Mouse (Mus musculus) forebrain, embryonic 16.5 days (tissue): ENCODE data around the gene Olfr457. TPM values are rescaled to one million over a fixed set of nuclear protein-coding genes. Genes with fewer than 3 reads are reported as not detected.

Source experiments
- ATAC-seq: fragments of 200-750 bp; cut with Nextera tagmentation; 2 replicates; pipeline ENCODE4 v1.8.0; 2017; ENCODE audit warnings: mild to moderate bottlenecking, moderate library complexity
- H3K27ac ChIP-seq: fragments of 300-500 bp; sonication (generic); 2 replicates; pipeline ENCODE4 v1.5.1; 2014; ENCODE audit warnings: low read length, control low read depth
- H3K27me3 ChIP-seq: fragments of 300-500 bp; sonication (generic); replicated peaks from 2 replicates; pipeline ENCODE4 v1.6.1; 2014; ENCODE audit warnings: low read length; ENCODE audit not compliant: control insufficient read depth, insufficient read depth
- H3K36me3 ChIP-seq: fragments of 300-500 bp; sonication (generic); 2 replicates; pipeline ENCODE4 v1.6.1; 2014; ENCODE audit not compliant: control insufficient read depth, insufficient read depth
- H3K4me1 ChIP-seq: fragments of 300-500 bp; sonication (generic); replicated peaks from 2 replicates; pipeline ENCODE4 v1.6.1; 2014; ENCODE audit warnings: low read length; ENCODE audit not compliant: control insufficient read depth, insufficient read depth
- H3K4me2 ChIP-seq: fragments of 300-500 bp; sonication (generic); 2 replicates; pipeline ENCODE4 v1.6.1; 2014; ENCODE audit warnings: mild to moderate bottlenecking, low read length, control low read depth
- H3K4me3 ChIP-seq: fragments of 300-500 bp; sonication (generic); replicated peaks from 2 replicates; pipeline ENCODE4 v1.5.1; 2014; ENCODE audit warnings: mild to moderate bottlenecking, low read length, control low read depth
- H3K9ac ChIP-seq: fragments of 300-500 bp; sonication (generic); replicated peaks from 2 replicates; pipeline ENCODE4 v1.6.1; 2014; ENCODE audit warnings: low read depth, low read length, control low read depth
- H3K9me3 ChIP-seq: fragments of 300-500 bp; sonication (generic); 2 replicates; pipeline ENCODE4 v1.6.1; 2016; ENCODE audit warnings: low read length; ENCODE audit not compliant: control insufficient read depth
- WGBS: fragments of 180-500 bp; shearing (Covaris S2); extraction: QIAGEN DNeasy Blood & Tissue Kit; methylation state at CpG from one replicate; pipeline ENCODE4 v1.1.7; 2014; 5-methylcytosine and 5-hydroxymethylcytosine counted together
- polyA plus RNA-seq: library from polyadenylated mRNA; unstranded; fragments of >200 nt; fragmentation: Nextera tagmentation; extraction: Ambion mirVana; gene quantifications from 2 replicates; pipeline ENCODE4 v1.2.1, GENCODE M21; 2015

Olfr457 gene
- polyA plus RNA-seq, 1 experiment from 2014 or later = not detected

DNA sequence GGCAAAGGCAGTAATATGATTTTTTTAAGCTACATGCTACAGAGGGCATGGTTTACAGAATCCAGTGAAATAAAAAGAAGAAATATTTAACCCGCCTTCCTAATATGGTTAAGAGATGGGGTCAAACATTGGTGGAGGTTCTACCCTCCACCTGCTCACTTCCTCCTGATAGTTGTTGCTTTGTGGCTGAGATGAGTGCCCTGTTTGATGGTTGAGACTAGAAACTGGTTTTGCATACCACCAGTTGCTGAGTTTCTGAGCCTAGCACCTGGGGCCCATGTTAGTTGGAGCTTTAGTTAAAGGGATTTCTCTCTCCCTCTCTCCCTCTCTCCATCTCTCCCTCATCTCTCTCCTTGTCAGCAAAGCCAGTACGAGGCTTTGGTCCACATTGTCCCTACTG lies 28.8 kb downstream of the Olfr457 start:
- ATAC-seq = no peak
- Histone ChIP-seq H3K27ac (no peak overlapping the region), H3K4me1 (no peaks in the 10 kb centered on the region), H3K4me3 (no peak overlapping the region), H3K4me2 (no peak overlapping the region), H3K9ac (no peak overlapping the region), H3K9me3 (no peaks in the 10 kb centered on the region), H3K27me3 (no peaks in the 10 kb centered on the region), H3K36me3 (no peaks in the 10 kb centered on the region)
- whole genome bisulfite sequencing = 83% methylated on average over 2 of the region's 2 CpGs

DNA sequence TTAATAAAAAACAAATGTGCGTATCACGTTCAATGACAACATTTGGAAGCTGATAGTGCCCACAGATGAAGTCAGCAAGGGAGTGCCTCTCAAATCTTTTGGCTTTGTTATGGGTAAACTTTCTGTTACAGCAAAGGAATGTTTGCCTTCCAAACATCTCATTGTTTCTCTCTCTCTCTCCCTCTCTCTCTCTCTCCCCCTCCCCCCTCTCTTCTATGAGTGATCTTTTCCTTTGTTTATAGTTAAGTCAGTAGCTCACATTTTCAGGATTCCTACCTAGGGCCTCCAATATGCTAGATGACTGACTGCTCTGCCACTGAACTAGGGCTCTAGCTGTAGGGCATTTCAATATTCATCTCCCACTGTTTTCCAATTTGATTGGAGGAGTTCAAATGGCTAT lies 31.6 kb downstream of the Olfr457 start:
- no peak overlapping the region for H3K27ac ChIP-seq
- WGBS = 89% methylated on average over 2 of the region's 2 CpGs
- H3K4me1 ChIP-seq = no peaks in the 10 kb centered on the region

DNA sequence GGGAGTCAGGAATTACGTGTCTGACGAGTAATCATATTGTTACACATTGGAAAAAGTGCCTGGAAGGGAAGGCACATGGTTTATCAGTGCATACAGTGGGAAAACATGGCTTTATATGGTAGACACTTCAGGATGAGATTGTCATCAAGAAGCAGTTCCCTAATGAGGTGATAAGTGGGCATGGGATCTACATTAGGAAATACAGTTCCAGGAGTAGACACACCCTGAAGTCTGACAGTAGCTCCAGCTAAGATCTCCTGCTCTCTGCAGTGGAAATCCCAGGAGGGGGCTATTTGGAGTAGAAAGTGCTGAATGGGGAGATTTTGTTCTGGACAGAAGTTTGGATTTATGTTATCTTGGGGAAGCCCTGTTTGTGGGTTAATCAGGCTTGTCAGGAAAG lies 34.7 kb downstream of the Olfr457 start:
- ATAC-seq = no peak
- Histone ChIP-seq H3K4me1 (no peaks in the 10 kb centered on the region), H3K27me3 (no peaks in the 10 kb centered on the region), H3K4me3 (no peak overlapping the region), H3K36me3 (no peaks in the 10 kb centered on the region), H3K9me3 (no peaks in the 10 kb centered on the region), H3K27ac (no peak overlapping the region), H3K9ac (no peak overlapping the region), H3K4me2 (no peak overlapping the region)
- WGBS = 86% methylated on average over 2 of the region's 2 CpGs

More for the DNA sequence above, 31.6 kb downstream of the Olfr457 start:
- Histone ChIP-seq H3K4me3 (no peak overlapping the region), H3K36me3 (no peaks in the 10 kb centered on the region), H3K27me3 (no peaks in the 10 kb centered on the region), H3K9me3 (no peaks in the 10 kb centered on the region), H3K4me2 (no peak overlapping the region), H3K9ac (no peak overlapping the region)
- no peak for ATAC-seq

DNA sequence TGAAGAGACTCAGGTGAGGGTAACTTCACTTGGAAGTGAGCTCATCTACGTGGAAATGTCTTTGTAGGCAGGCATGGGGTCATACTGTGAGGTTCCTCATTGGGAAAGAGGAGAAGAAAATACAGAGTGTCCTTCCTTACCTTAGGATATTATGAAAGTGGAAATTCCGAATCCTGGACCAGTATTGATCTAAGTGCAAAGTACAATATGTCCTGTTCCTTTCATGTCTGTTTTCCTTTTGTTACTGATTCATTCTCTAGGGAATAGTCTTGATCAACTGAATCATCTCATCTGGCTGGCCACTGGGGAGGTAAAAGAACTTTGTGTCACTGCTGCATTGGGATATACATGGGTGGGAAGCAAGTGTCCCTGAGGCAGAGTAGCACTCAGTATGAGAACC lies 40.6 kb downstream of the Olfr457 start:
- no peak for ATAC-seq
- no peak overlapping the region for H3K9ac ChIP-seq
- H3K4me1 ChIP-seq = no peaks in the 10 kb centered on the region
- no peak overlapping the region for H3K27ac ChIP-seq
- H3K36me3 ChIP-seq = no peaks in the 10 kb centered on the region
- WGBS = 61% methylated on average over 2 of the region's 2 CpGs
- no peaks in the 10 kb centered on the region for H3K9me3 ChIP-seq
- H3K4me3 ChIP-seq = no peak overlapping the region
- no peaks in the 10 kb centered on the region for H3K27me3 ChIP-seq
- no peak overlapping the region for H3K4me2 ChIP-seq

DNA sequence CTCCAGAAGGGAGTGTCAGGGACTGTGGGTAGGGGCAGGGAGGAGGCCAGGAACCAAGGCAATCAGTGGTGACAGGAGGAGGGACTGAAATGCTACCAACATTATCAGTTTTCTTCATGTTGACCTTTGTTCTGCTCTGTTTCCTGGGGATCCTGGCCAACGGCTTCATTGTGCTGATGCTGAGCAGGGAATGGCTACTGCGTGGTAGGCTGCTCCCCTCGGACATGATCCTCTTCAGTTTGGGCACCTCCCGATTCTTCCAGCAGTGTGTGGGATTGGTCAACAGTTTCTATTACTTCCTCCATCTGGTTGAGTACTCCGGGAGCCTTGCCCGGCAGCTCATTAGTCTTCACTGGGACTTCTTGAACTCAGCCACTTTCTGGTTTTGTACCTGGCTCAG lies 41.7 kb downstream of the Olfr457 start, which contains the start of gene Tas2r126:
Gene Tas2r126, plus strand, starts transcription at position 90 of the 400 bp plus-strand sequence.
- Histone ChIP-seq H3K4me3 (no peak within 1 kb of the TSS), H3K9me3 (no peaks in the 10 kb centered on the region), H3K9ac (no peak within 1 kb of the TSS), H3K36me3 (no peaks in the 10 kb centered on the region), H3K27me3 (no peaks in the 10 kb centered on the region), H3K4me2 (no peak within 1 kb of the TSS), H3K27ac (no peak within 1 kb of the TSS), H3K4me1 (no peaks in the 10 kb centered on the region)
- WGBS = 85% methylated on average over 6 of the region's 6 CpGs
- no peak for ATAC-seq

DNA sequence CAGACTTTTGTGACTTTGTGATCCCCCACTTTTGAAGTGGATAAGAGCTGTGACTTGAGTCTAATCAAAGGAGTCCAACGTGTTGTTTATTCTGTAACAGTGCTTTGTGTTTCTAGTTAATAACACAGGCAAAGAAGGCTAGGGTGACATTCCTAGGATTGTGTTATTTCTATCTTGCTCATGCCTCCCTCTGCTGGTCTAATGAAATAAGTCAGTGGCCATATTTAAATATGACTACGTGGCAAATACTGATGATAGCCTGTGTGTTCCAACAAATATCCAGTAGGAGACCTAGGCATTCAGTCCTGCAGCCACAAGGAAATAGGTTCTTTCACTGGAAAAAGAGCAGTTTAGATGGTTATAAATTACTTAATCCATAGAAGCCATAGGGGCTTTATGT lies 42.6 kb downstream of the Olfr457 start:
- Histone ChIP-seq H3K9ac (no peak overlapping the region), H3K27me3 (no peaks in the 10 kb centered on the region), H3K27ac (no peak overlapping the region), H3K9me3 (no peaks in the 10 kb centered on the region), H3K4me3 (no peak overlapping the region), H3K4me2 (no peak overlapping the region), H3K36me3 (no peaks in the 10 kb centered on the region), H3K4me1 (no peaks in the 10 kb centered on the region)
- no peak for ATAC-seq
- whole genome bisulfite sequencing = 60% methylated on average over 2 of the region's 2 CpGs

DNA sequence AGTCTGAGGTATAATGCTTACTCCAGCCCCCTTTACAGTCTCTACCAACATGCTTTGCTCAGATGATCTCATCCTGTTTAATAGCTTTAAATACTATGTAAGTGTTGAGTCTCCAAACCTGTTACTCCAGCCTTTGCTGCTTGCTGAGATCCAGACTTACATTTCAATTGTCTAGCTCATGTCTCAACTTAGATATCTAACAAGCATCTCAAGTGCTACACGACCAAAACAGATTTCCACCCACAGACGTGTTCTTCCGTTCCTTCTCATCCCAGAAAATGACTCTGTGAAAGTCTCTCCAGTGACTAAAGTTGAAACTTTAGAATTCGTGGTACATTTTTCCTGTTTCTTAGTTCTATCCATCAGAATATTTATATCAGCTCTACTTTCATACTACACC lies 49.8 kb downstream of the Olfr457 start:
- H3K4me1 ChIP-seq = no peaks in the 10 kb centered on the region
- H3K36me3 ChIP-seq = no peaks in the 10 kb centered on the region
- H3K27me3 ChIP-seq = no peaks in the 10 kb centered on the region
- no peak overlapping the region for H3K4me3 ChIP-seq
- H3K27ac ChIP-seq = no peak overlapping the region
- no peaks in the 10 kb centered on the region for H3K9me3 ChIP-seq
- H3K9ac ChIP-seq = no peak overlapping the region
- ATAC-seq = no peak
- 86% methylated on average over 4 of the region's 4 CpGs for WGBS
- H3K4me2 ChIP-seq = no peak overlapping the region

DNA sequence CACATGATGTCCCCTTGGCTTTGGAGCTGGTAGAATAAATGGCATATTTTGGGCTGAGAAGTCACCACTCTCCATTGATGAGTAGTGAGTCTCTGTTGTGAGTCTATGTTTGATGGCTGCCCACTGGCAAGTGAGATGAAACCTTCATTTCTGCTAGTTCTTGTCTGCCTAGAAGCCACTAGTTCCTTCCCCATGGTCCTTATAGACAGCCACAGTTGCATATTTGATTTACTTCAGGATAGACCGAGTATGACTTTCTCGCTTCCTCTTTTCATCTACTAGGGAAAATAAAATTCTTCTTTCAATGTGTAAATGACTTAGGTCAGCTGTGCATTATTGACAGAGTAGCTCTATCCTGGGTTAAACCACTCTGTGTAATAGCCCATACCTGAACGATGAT lies 51.7 kb downstream of the Olfr457 start:
- H3K9me3 ChIP-seq = no peaks in the 10 kb centered on the region
- H3K4me1 ChIP-seq = no peaks in the 10 kb centered on the region
- no peaks in the 10 kb centered on the region for H3K36me3 ChIP-seq
- H3K27ac ChIP-seq = no peak overlapping the region
- H3K4me2 ChIP-seq = no peak overlapping the region
- H3K9ac ChIP-seq = no peak overlapping the region
- H3K4me3 ChIP-seq = no peak overlapping the region
- no peaks in the 10 kb centered on the region for H3K27me3 ChIP-seq
- 95% methylated on average over 3 of the region's 3 CpGs for WGBS
- ATAC-seq = no peak

DNA sequence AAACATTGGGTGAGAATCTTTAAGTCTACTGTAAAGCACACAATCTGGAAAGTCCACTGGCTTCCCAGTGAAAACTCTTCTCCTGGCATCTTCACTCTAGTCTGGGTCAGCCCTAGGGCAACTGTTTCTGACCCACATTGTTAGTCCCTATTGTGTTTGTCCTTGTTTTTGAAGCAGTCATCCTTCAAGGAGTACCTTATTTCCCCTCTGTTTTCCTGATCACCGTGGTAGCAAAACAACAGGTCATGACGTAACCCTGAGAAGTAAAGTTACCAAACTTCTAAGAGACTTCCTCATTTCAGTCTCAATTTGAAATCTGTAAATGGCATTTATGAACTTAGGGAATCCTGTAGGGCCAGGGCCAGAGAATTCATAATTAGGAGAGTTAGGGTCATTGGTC lies 54.7 kb downstream of the Olfr457 start:
- ATAC-seq = no peak
- no peak overlapping the region for H3K4me3 ChIP-seq
- 88% methylated on average over 2 of the region's 2 CpGs for WGBS

DNA sequence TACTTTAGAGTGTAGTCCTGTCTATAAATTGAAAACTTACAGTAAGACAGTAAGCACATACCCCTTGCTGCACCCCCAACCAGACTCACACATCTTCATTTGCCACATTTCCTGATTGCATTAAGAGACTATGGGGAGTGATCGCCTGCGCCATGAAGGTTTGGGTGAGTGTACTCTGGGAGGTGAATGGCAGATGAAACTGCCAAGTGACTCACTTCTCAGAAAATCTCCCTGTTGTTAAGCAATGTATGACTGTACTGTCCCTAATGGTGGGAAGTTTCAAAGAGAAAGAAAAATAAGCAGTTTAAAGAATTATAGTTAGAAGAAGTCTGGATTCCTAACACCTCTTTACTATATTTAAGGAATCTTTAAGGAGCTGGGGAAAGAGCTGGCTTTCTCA lies 56.7 kb downstream of the Olfr457 start:
- Histone ChIP-seq H3K4me1 (no peaks in the 10 kb centered on the region), H3K9me3 (no peaks in the 10 kb centered on the region), H3K27me3 (no peaks in the 10 kb centered on the region), H3K27ac (no peak overlapping the region), H3K4me3 (no peak overlapping the region), H3K36me3 (no peaks in the 10 kb centered on the region), H3K4me2 (no peak overlapping the region), H3K9ac (no peak overlapping the region)
- 96% methylated on average over 2 of the region's 2 CpGs for WGBS
- ATAC-seq = no peak

More for the DNA sequence above, 54.7 kb downstream of the Olfr457 start:
- Histone ChIP-seq H3K9me3 (no peaks in the 10 kb centered on the region), H3K36me3 (no peaks in the 10 kb centered on the region), H3K4me1 (no peaks in the 10 kb centered on the region), H3K4me2 (no peak overlapping the region), H3K9ac (no peak overlapping the region), H3K27ac (no peak overlapping the region), H3K27me3 (no peaks in the 10 kb centered on the region)
